Mouse (Mus musculus) liver, embryonic 14.5 days (tissue): ENCODE results near the gene P3h2. TPM values are rescaled to one million over a fixed set of nuclear protein-coding genes. Genes with fewer than 3 reads are reported as not detected.

Experiments
- ATAC-seq: fragments of 200-750 bp; cut with Nextera tagmentation; 2 replicates; pipeline ENCODE4 v1.8.0; 2017; ENCODE audit warnings: moderate number of reproducible peaks, mild to moderate bottlenecking, moderate library complexity; ENCODE audit not compliant: insufficient read depth
- DNase-seq, 3 experiments: peaks; one replicate each; pipeline ENCODE4 v3.0.0-alpha.2; 2012 to 2013; ENCODE audit warnings: low read depth in 3 of 3, low spot score in 3 of 3
- H3K27ac ChIP-seq: fragments of 300-500 bp; sonication (generic); 2 replicates; pipeline ENCODE4 v1.5.1; 2014; ENCODE audit warnings: moderate library complexity, mild to moderate bottlenecking, control low read depth, inconsistent platforms
- H3K27me3 ChIP-seq: fragments of 300-500 bp; sonication (generic); 2 replicates; pipeline ENCODE4 v1.6.1; 2014; ENCODE audit warnings: mild to moderate bottlenecking, low read length, moderate library complexity; ENCODE audit not compliant: control insufficient read depth, insufficient read depth
- H3K36me3 ChIP-seq: fragments of 300-500 bp; sonication (generic); replicated peaks from 2 replicates; pipeline ENCODE4 v1.6.1; 2014; ENCODE audit warnings: low read depth; ENCODE audit not compliant: control insufficient read depth, insufficient read depth
- H3K4me1 ChIP-seq, 2 experiments: fragments of 200-500 bp in 1 of 2; fragments of 300-500 bp in 1 of 2; sonication (generic) in 1 of 2; replicated peaks; 2 replicates each; pipeline ENCODE4 v1.6.1; 2012 to 2014; ENCODE audit warnings: antibody characterized with exemption in 1 of 2, inconsistent platforms in 1 of 2, low read length in 1 of 2; ENCODE audit not compliant: control insufficient read depth in 2 of 2, insufficient read depth in 2 of 2
- H3K4me2 ChIP-seq: fragments of 300-500 bp; sonication (generic); 2 replicates; pipeline ENCODE4 v1.6.1; 2014; ENCODE audit warnings: low read depth, mild to moderate bottlenecking, control low read depth, moderate library complexity
- H3K4me3 ChIP-seq, 2 experiments: fragments of 200-500 bp in 1 of 2; fragments of 300-500 bp in 1 of 2; sonication (generic) in 1 of 2; 2 replicates each; pipeline ENCODE4 v1.5.1; 2012 to 2014; ENCODE audit warnings: low read depth in 2 of 2, low read length in 2 of 2, mild to moderate bottlenecking in 2 of 2, control low read depth in 1 of 2, inconsistent platforms in 1 of 2, moderate library complexity in 1 of 2; ENCODE audit not compliant: insufficient read depth in 1 of 2
- H3K9ac ChIP-seq: fragments of 300-500 bp; sonication (generic); replicated peaks from 2 replicates; pipeline ENCODE4 v1.6.1; 2014; ENCODE audit warnings: mild to moderate bottlenecking, control low read depth, moderate library complexity
- H3K9me3 ChIP-seq: fragments of 300-500 bp; sonication (generic); 2 replicates; pipeline ENCODE4 v1.6.1; 2016; ENCODE audit warnings: low read length, mixed read lengths; ENCODE audit not compliant: control insufficient read depth
- CTCF ChIP-seq: IDR thresholded peaks from 2 replicates; pipeline ENCODE4 v1.5.1; 2016; ENCODE audit warnings: antibody characterized with exemption, low read depth, control low read depth
- EP300 ChIP-seq: IDR thresholded peaks from 2 replicates; pipeline ENCODE4 v1.6.1; 2016; ENCODE audit warnings: antibody characterized with exemption, low read depth
- WGBS: fragments of 180-500 bp; shearing (Covaris S2); extraction: QIAGEN DNeasy Blood & Tissue Kit; methylation state at CpG from one replicate; pipeline ENCODE4 v1.1.7; 2014; ENCODE audit not compliant: insufficient replicate concordance; 5-methylcytosine and 5-hydroxymethylcytosine counted together
- polyA plus RNA-seq, 2 experiments: library from polyadenylated mRNA; depleted of rRNA in 1 of 2; stranded (reverse) in 1 of 2; unstranded in 1 of 2; fragments of >200 nt; fragmentation: Nextera tagmentation in 1 of 2; extraction: Ambion mirVana in 1 of 2; gene quantifications; 2 replicates each; pipeline versions ENCODE4 v1.2.1 to v1.2.3; 2012 to 2014

Gene P3h2
- polyA plus RNA-seq, 2 experiments = 0.86 to 0.89 TPM

DNA sequence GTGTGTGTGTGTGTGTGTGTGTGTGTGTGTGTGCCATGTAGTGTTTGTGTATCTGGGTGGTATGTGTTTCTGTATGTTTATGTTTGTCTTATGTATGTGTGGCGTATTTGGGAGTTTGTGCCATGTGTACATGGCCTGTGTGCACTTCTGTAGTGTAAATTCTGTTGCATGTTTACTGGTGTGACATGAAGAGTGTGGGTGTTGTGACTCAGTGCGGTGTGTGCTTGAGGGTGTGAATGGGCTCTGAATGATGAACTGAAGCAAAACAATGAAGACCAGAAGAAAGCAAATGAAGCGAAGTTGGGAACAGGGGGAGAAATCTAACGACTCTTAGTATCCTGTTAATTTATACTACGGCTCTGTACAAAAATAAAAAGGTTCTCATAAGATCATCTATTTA, 145.7 kb downstream of the P3h2 start:
- no peak for DNase-seq
- Histone ChIP-seq H3K36me3 (no peaks in the 10 kb centered on the region), H3K9me3 (no peaks in the 10 kb centered on the region), H3K27ac (no peak overlapping the region), H3K4me3 (no peak overlapping the region), H3K4me1 (no peaks in the 10 kb centered on the region), H3K4me2 (no peak overlapping the region), H3K27me3 (no peaks in the 10 kb centered on the region), H3K9ac (no peak overlapping the region)
- ATAC-seq = no peak
- TF ChIP-seq EP300 = no peak
- TF ChIP-seq CTCF = no peak
- WGBS = 67% methylated on average over 5 of the region's 5 CpGs

DNA sequence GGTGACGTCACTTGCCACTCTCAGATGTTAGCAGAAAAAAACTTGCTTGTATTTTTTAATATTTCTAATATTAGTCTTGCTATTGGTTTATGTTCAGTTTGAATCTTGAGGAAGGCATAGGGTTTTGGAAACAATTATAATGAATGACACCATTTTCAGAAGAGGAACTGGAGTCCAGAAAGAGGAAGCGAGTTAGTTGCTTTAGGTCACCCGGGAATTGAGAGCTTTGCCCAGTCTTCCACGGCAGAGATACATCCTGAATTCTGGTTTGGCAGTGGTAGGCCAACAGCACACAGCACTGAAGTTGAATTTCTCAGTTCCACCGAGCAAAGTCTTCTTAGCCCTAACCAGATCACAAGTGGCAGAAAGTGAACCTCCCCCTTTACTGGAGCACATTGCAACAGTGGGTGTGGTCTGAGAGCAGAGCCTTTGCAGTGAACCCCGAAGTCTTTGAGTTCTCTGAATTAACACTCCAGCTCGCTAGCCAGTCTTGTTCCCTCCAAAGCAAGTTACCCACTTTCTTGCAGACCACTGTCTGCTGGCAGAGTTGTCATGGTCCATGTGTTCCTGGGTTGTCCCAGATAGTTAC, 146.8 kb downstream of the P3h2 start:
- Histone ChIP-seq H3K4me2 (no peak overlapping the region), H3K27ac (no peak overlapping the region), H3K9me3 (no peaks in the 10 kb centered on the region), H3K4me1 (no peaks in the 10 kb centered on the region), H3K36me3 (no peaks in the 10 kb centered on the region), H3K9ac (no peak overlapping the region), H3K27me3 (no peaks in the 10 kb centered on the region), H3K4me3 (no peak overlapping the region)
- no peak for ATAC-seq
- no peak for TF ChIP-seq CTCF
- TF ChIP-seq EP300 = no peak
- DNase-seq = no peak
- 33% methylated on average over 7 of the region's 7 CpGs for WGBS

DNA sequence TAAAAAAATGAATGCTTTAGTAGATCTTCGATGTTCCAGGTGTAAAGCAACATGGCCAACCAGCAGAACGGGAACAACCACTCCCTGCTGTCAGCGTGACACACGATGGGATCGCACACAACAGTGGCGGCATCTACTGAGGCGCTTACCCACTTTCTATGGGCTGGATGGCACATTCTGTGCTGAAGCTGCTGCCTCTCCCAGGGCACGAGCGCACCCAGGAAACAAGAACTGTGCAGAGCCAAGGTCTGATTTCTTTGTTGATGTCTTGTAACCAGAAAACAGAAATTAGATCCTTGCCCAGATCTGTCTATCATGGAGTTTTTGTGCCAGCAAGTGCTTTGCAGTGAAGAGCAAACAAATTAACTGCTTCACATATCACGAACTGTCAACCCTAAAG, 147.4 kb downstream of the P3h2 start:
- no peak overlapping the region for H3K4me2 ChIP-seq
- no peaks in the 10 kb centered on the region for H3K4me1 ChIP-seq
- no peak overlapping the region for H3K27ac ChIP-seq
- no peak overlapping the region for H3K4me3 ChIP-seq
- DNase-seq (no peak), ATAC-seq (no peak)
- H3K27me3 ChIP-seq = no peaks in the 10 kb centered on the region
- no peaks in the 10 kb centered on the region for H3K9me3 ChIP-seq
- no peaks in the 10 kb centered on the region for H3K36me3 ChIP-seq
- 66% methylated on average over 10 of the region's 10 CpGs for WGBS
- no peak overlapping the region for H3K9ac ChIP-seq
- TF ChIP-seq EP300 (no peak), CTCF (no peak)

DNA sequence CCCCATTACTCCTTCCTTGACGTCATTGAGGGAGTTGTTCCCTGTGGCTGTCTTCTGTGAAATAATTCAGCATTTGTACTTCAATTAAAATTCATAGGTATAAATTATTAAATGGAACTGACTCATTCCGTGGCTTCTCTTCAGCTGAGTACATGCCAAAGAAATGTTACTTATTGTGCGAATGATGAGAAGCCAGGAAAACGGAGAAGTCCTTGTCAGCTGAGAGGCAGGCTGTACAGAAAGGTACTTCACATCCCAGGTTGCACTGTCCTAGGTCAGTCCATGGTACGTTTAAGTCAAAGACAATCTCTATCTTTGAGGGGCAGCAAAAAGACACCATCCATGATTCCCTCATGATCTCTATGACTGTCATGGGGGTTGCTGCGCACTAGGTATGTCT, 148.8 kb downstream of the P3h2 start:
- H3K4me1 ChIP-seq = no peaks in the 10 kb centered on the region
- H3K9ac ChIP-seq = no peak overlapping the region
- no peaks in the 10 kb centered on the region for H3K36me3 ChIP-seq
- H3K27ac ChIP-seq = no peak overlapping the region
- no peak for DNase-seq
- H3K27me3 ChIP-seq = no peaks in the 10 kb centered on the region
- no peak overlapping the region for H3K4me3 ChIP-seq
- no peak for TF ChIP-seq CTCF
- no peak for TF ChIP-seq EP300
- ATAC-seq = no peak
- WGBS = 62% methylated on average over 6 of the region's 6 CpGs
- H3K9me3 ChIP-seq = no peaks in the 10 kb centered on the region
- no peak overlapping the region for H3K4me2 ChIP-seq

DNA sequence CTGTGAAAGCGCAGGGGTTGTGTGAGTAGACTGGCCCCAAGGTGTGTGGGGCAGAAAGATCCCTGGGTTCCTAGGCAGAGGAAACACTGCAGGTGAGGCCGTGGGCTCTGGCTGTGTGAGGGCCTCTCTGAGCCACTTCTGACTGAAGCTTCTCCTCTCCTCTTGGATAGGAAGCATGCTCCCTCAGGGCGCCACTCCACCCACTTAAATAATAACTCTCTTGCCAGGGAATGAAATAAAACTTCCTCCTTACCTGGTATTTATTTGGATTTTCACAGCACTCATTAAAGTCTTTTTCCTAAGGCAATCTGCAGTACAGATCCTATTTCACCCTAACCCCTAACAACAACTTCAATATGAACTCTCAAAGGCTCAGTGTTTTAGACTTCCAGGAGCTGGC, 151.0 kb downstream of the P3h2 start:
- Histone ChIP-seq H3K36me3 (no peaks in the 10 kb centered on the region), H3K4me2 (no peak overlapping the region), H3K27me3 (no peaks in the 10 kb centered on the region), H3K9ac (no peak overlapping the region), H3K9me3 (no peaks in the 10 kb centered on the region), H3K4me3 (no peak overlapping the region), H3K4me1 (no peaks in the 10 kb centered on the region), H3K27ac (no peak overlapping the region)
- DNase-seq (no peak), ATAC-seq (no peak)
- TF ChIP-seq CTCF (no peak), EP300 (no peak)
- WGBS = 66% methylated on average over 3 of the region's 3 CpGs
